Mouse (Mus musculus) kidney, postnatal 0 days (tissue): ENCODE results near the gene Nufip1. TPM values are rescaled to one million over a fixed set of nuclear protein-coding genes. Genes with fewer than 3 reads are reported as not detected.

ENCODE experiments used
- ATAC-seq: fragments of 200-750 bp; cut with Nextera tagmentation; replicated peaks from 2 replicates; pipeline ENCODE4 v1.8.0; 2017; ENCODE audit warnings: low read depth, moderate number of reproducible peaks, moderate TSS enrichment, moderate library complexity; ENCODE audit not compliant: low FRiP score
- DNase-seq: peaks from one replicate; pipeline ENCODE4 v3.0.0-alpha.2; 2016; ENCODE audit warnings: low spot score
- H3K27ac ChIP-seq: fragments of 300-500 bp; sonication (generic); 2 replicates; pipeline ENCODE4 v1.5.1; 2014; ENCODE audit warnings: mild to moderate bottlenecking
- H3K27me3 ChIP-seq: fragments of 300-500 bp; sonication (generic); 2 replicates; pipeline ENCODE4 v1.6.1; 2014; ENCODE audit warnings: low read length, mixed read lengths; ENCODE audit not compliant: insufficient read depth
- H3K36me3 ChIP-seq: fragments of 300-500 bp; sonication (generic); 2 replicates; pipeline ENCODE4 v1.6.1; 2014; ENCODE audit warnings: low read length, mixed read lengths; ENCODE audit not compliant: insufficient read depth
- H3K4me1 ChIP-seq: fragments of 300-500 bp; sonication (generic); replicated peaks from 2 replicates; pipeline ENCODE4 v1.6.1; 2014; ENCODE audit warnings: antibody characterized with exemption, low read length, mixed read lengths; ENCODE audit not compliant: insufficient read depth
- H3K4me2 ChIP-seq: fragments of 300-500 bp; sonication (generic); 2 replicates; pipeline ENCODE4 v1.6.1; 2014; ENCODE audit warnings: mild to moderate bottlenecking, low read length, moderate library complexity, mixed read lengths
- H3K4me3 ChIP-seq: fragments of 300-500 bp; sonication (generic); replicated peaks from 2 replicates; pipeline ENCODE4 v1.5.1; 2014; ENCODE audit warnings: low read depth, low read length
- H3K9ac ChIP-seq: fragments of 300-500 bp; sonication (generic); 2 replicates; pipeline ENCODE4 v1.6.1; 2014; ENCODE audit warnings: low read depth, low read length
- H3K9me3 ChIP-seq: fragments of 300-500 bp; sonication (generic); replicated peaks from 2 replicates; pipeline ENCODE4 v1.6.1; 2016; ENCODE audit warnings: low read length, inconsistent platforms, mixed read lengths
- CTCF ChIP-seq: IDR thresholded peaks from 2 replicates; pipeline ENCODE4 v1.5.1; 2016; ENCODE audit warnings: antibody characterized with exemption, low read depth, mild to moderate bottlenecking, moderate library complexity
- WGBS: fragments of 180-500 bp; shearing (Covaris S2); extraction: QIAGEN DNeasy Blood & Tissue Kit; methylation state at CpG from one replicate; pipeline ENCODE4 v1.1.7; 2014; 5-methylcytosine and 5-hydroxymethylcytosine counted together
- polyA plus RNA-seq: library from polyadenylated mRNA; unstranded; fragments of >200 nt; fragmentation: Nextera tagmentation; extraction: Ambion mirVana; gene quantifications from 2 replicates; pipeline ENCODE4 v1.2.1, GENCODE M21; 2015

Gene Nufip1
- polyA plus RNA-seq, 1 experiment from 2014 or later, result 13.8 TPM

DNA sequence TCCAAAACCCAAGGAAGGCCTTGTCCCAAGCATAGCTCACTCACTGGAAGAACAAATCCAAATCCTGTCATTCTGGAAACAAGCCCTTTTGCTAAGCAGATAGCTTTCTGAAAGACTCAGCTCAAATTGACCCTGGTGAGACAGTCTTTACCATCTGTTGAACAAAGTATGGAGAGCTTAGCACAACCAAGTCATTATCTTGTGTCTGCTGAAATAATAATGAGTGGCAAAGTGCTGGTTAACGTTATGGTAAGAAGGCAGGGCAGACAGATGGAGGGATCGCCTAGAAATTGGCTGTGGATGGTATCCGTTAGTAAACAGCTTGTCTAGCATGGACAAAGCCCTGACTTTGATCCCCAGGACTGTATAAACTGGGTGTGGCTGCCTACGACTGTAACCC is 35.0 kb upstream of the Nufip1 start:
- TF ChIP-seq CTCF, result no peak
- H3K4me1 ChIP-seq, result no peaks in the 10 kb centered on the region
- H3K27me3 ChIP-seq, result no peaks in the 10 kb centered on the region
- no peak overlapping the region for H3K4me2 ChIP-seq
- no peaks in the 10 kb centered on the region for H3K36me3 ChIP-seq
- no peak overlapping the region for H3K27ac ChIP-seq
- ATAC-seq (no peak), DNase-seq (no peak)
- no peak overlapping the region for H3K4me3 ChIP-seq
- H3K9me3 ChIP-seq, result no peaks in the 10 kb centered on the region
- H3K9ac ChIP-seq, result no peak overlapping the region
- 71% methylated on average over 4 of the region's 4 CpGs for WGBS

DNA sequence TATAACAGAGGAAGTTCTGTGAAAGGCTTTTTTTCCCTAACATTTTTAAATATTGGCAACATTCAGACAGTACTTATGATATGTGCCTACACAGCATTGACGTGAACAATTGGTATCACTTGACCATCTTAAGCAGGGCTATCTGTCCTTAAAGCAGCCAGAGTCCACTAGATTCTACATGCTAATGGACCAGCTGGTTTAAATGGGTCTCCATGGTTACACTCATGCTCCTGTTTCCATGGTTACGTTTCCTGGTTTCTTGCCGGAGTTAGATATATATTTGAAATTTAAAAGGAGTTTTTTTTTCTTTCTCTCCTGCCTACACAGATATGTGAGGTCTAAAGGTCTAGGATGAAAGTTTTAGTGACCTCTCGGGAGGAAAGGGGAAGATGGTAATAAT is 34.1 kb upstream of the Nufip1 start:
- WGBS, result 70% methylated on average over 4 of the region's 4 CpGs
- no peaks in the 10 kb centered on the region for H3K36me3 ChIP-seq
- no peak overlapping the region for H3K4me3 ChIP-seq
- H3K4me1 ChIP-seq, result no peaks in the 10 kb centered on the region
- DNase-seq (no peak), ATAC-seq (no peak)
- H3K4me2 ChIP-seq, result no peak overlapping the region
- no peak for TF ChIP-seq CTCF
- H3K9me3 ChIP-seq, result no peaks in the 10 kb centered on the region
- no peak overlapping the region for H3K9ac ChIP-seq
- no peak overlapping the region for H3K27ac ChIP-seq
- no peaks in the 10 kb centered on the region for H3K27me3 ChIP-seq

DNA sequence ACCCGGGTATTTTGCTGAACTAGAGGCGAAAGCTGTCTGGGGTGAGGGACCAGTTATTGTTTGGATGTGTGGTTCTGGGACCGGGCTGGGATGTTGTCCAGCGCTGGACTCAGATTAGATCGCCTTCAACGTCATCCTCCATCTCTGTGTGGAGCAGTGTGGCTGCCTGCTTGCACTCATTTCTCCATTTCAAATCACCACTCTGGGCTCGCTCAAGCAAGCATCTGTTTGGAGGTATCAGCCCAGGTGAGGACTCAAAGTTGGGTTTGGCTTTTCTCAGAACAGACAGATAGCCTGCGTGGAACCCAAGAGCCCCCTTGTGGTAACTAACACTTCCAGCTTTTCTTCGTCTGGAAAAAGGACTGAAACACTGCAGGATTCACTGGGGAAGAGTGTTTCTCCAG is 33.6 kb upstream of the Nufip1 start:
- Histone ChIP-seq H3K4me2 (no peak overlapping the region), H3K36me3 (no peaks in the 10 kb centered on the region), H3K9me3 (no peaks in the 10 kb centered on the region), H3K9ac (no peak overlapping the region), H3K27me3 (no peaks in the 10 kb centered on the region), H3K27ac (no peak overlapping the region), H3K4me3 (no peak overlapping the region), H3K4me1 (no peaks in the 10 kb centered on the region)
- TF ChIP-seq CTCF, result peak; percentile 94
- no peak for ATAC-seq
- peak; percentile 81 for DNase-seq
- WGBS, result 48% methylated on average over 9 of the region's 9 CpGs

DNA sequence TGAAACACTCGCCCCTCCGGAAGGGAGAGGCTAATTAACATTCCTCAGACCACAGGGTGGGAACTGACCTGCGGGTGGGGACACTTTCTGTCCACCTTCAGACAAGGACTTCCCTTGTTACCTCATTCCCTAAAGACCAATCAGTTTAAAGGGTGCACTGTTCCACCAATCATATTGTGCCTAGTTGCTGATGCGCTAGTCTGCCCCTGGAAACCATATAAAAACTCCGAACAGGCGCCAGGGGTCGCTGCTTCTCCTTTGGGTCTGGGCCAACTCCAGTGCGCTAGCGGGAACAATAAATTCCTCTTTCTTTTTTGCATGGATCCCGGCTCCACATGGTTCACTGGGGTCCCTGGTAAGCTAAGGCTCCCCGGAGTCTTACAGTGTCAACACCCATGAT is 29.2 kb upstream of the Nufip1 start:
- 0 out of 2 replicates have a peak, but pooled peaks have one; percentile 34 for TF ChIP-seq CTCF
- H3K27ac ChIP-seq, result no peak overlapping the region
- DNase-seq (no peak), ATAC-seq (no peak)
- H3K4me2 ChIP-seq, result no peak overlapping the region
- no peaks in the 10 kb centered on the region for H3K27me3 ChIP-seq
- WGBS, result 61% methylated on average over 11 of the region's 11 CpGs
- H3K4me3 ChIP-seq, result no peak overlapping the region
- H3K9me3 ChIP-seq, result no peaks in the 10 kb centered on the region
- H3K36me3 ChIP-seq, result no peaks in the 10 kb centered on the region
- no peak overlapping the region for H3K9ac ChIP-seq
- no peaks in the 10 kb centered on the region for H3K4me1 ChIP-seq

DNA sequence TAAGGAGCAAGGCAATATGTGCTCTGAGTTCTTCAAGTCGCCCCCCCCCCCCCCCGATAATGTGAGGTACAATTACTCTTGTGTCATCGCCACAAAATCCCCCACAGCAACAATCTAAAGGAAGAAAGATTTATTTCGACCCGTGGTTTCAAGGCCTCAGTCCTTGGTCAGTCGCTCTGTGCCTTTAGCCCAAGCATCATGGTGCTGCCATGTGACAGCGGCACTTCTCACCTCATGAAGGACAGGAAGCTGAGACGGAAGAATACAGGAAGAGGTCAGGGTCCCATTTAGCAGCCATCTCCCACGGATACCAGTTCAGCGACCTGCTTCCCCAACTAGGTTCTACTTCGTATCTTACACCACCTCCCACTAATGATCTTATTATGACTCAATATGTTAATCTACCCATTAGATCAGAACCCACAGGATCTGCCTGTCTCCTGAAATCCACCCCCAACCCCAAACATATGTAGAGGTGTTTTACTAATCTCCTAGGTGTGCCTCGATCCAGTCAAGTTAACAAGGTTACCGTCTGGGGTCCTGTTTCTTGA is 28.5 kb upstream of the Nufip1 start:
- 81% methylated on average over 13 of the region's 13 CpGs for WGBS
- no peak for TF ChIP-seq CTCF

DNA sequence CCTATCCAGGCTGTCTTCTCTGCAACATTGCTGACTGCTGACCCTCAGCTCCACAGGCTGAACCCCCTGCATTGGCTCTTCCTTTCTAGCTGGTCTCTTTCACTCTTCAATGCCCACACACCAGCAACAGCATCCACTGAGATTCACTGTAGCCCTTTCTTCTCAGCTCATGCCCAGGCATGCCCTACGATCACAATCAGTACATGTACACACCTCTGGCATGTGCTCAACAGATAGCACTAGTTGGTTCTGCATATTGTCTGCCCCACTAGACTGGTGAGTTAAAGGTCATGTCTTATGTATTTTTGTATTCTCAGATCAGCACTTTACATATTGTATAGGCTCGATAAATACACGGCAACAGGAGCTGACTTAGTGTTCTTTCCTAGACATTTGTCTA is 26.5 kb upstream of the Nufip1 start:
- Histone ChIP-seq H3K9me3 (no peaks in the 10 kb centered on the region), H3K4me1 (no peaks in the 10 kb centered on the region), H3K4me2 (no peak overlapping the region), H3K4me3 (no peak overlapping the region), H3K27ac (no peak overlapping the region), H3K27me3 (no peaks in the 10 kb centered on the region), H3K9ac (no peak overlapping the region), H3K36me3 (0 out of 2 replicates have a peak, but pooled peaks cover under 1% of the 10 kb centered on the region)
- 55% methylated on average over 3 of the region's 3 CpGs for WGBS
- no peak for DNase-seq
- no peak for TF ChIP-seq CTCF
- ATAC-seq, result no peak

More for the DNA sequence above, 28.5 kb upstream of the Nufip1 start:
- DNase-seq (no peak), ATAC-seq (no peak)
- Histone ChIP-seq H3K4me3 (no peak overlapping the region), H3K4me2 (no peak overlapping the region), H3K27me3 (no peaks in the 10 kb centered on the region), H3K9ac (no peak overlapping the region), H3K9me3 (no peaks in the 10 kb centered on the region), H3K4me1 (no peaks in the 10 kb centered on the region), H3K36me3 (no peaks in the 10 kb centered on the region), H3K27ac (no peak overlapping the region)

DNA sequence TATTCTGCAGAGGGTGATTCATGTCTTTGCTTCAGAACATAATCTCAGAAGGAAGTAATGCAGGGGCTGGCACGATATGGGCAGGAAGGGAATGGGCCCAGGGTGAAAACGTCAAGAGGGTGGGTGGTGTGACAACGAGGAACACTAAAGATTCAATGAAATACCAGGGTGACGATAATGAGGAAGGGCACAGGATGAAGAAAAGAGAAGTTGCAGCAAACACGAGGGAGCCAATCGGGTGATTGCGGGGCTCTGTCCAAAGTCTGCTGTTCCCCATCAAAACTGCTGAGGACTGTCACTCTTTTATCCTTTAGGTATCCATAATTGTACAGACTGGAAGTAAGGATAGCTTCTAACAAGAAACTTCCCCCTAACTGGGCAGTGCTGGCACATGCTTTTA is 13.4 kb upstream of the Nufip1 start:
- WGBS, result 90% methylated on average over 7 of the region's 7 CpGs
- TF ChIP-seq CTCF, result no peak
- H3K27me3 ChIP-seq, result no peaks in the 10 kb centered on the region
- H3K36me3 ChIP-seq, result peaks cover 28% of the 10 kb centered on the region
- no peak for ATAC-seq
- no peak overlapping the region for H3K27ac ChIP-seq
- no peaks in the 10 kb centered on the region for H3K4me1 ChIP-seq
- H3K4me3 ChIP-seq, result no peak overlapping the region
- no peak overlapping the region for H3K9ac ChIP-seq
- no peaks in the 10 kb centered on the region for H3K9me3 ChIP-seq
- no peak overlapping the region for H3K4me2 ChIP-seq
- no peak for DNase-seq
